Mouse (Mus musculus) fat pad, adult 2 months (tissue): ENCODE data around the gene C330021F23Rik.

Experiments used
- DNase-seq: peaks from one replicate; pipeline ENCODE4 v3.0.0-alpha.2; 2011; ENCODE audit warnings: low read depth, low spot score; ENCODE audit errors: extremely low read depth

C330021F23Rik gene

GRCm38 (mm10) chr8:3587391-3588257, 19.8 kb downstream of the C330021F23Rik start:
- no peak for DNase-seq

- DNase-seq = no peak
These were observed 20.5 kb downstream of the C330021F23Rik start for GRCm38 (mm10) chr8:3588258-3588633.

- no peak for DNase-seq
These were observed 25.7 kb downstream of the C330021F23Rik start for GRCm38 (mm10) chr8:3593470-3593869.

GRCm38 (mm10) chr8:3594466-3594865, 26.7 kb downstream of the C330021F23Rik start:
- DNase-seq = no peak

GRCm38 (mm10) chr8:3598054-3598453, 30.3 kb downstream of the C330021F23Rik start:
- no peak for DNase-seq

GRCm38 (mm10) chr8:3599219-3599618, 31.4 kb downstream of the C330021F23Rik start:
- no peak for DNase-seq

GRCm38 (mm10) chr8:3600401-3600800, 32.6 kb downstream of the C330021F23Rik start:
- DNase-seq = no peak

GRCm38 (mm10) chr8:3603439-3603838, 35.6 kb downstream of the C330021F23Rik start:
- no peak for DNase-seq

- DNase-seq = no peak
These were observed 38.8 kb downstream of the C330021F23Rik start for GRCm38 (mm10) chr8:3606593-3606992.

- DNase-seq = no peak
These were observed 40.0 kb downstream of the C330021F23Rik start for GRCm38 (mm10) chr8:3607822-3608221.

- peak; percentile 76 for DNase-seq
These were observed 41.4 kb downstream of the C330021F23Rik start for GRCm38 (mm10) chr8:3609046-3609815.

- peak; percentile 66 for DNase-seq
These were observed 42.0 kb downstream of the C330021F23Rik start for GRCm38 (mm10) chr8:3609816-3610150.

GRCm38 (mm10) chr8:3621199-3621970, 53.6 kb downstream of the C330021F23Rik start, which contains the start of the genes Xab2 and Pet100:
TSS of gene Xab2 (minus strand) at chr8:3621316.
TSS of gene Pet100 (plus strand) at chr8:3621548.
- DNase-seq = peak; percentile 98

- DNase-seq = no peak
These were observed 54.3 kb downstream of the C330021F23Rik start for GRCm38 (mm10) chr8:3622119-3622518.

GRCm38 (mm10) chr8:3625445-3625844, 57.7 kb downstream of the C330021F23Rik start, which contains the start of gene Pcp2:
TSS of gene Pcp2 (minus strand) at chr8:3625545.
- no peak for DNase-seq

- DNase-seq = no peak
These were observed 59.2 kb downstream of the C330021F23Rik start for GRCm38 (mm10) chr8:3626971-3627370.

GRCm38 (mm10) chr8:3628014-3628413, 60.2 kb downstream of the C330021F23Rik start:
- DNase-seq = no peak

- no peak for DNase-seq
These were observed 63.1 kb downstream of the C330021F23Rik start, which contains the start of gene Stxbp2 for GRCm38 (mm10) chr8:3630647-3631477. TSS of gene Stxbp2 (plus strand) at chr8:3630955.

GRCm38 (mm10) chr8:3631478-3631875, 63.7 kb downstream of the C330021F23Rik start:
- no peak for DNase-seq
